Mouse (Mus musculus) lung, postnatal 0 days (tissue): Measurements from ENCODE around the gene Psmc5. TPM values are rescaled to one million over a fixed set of nuclear protein-coding genes. Genes with fewer than 3 reads are reported as not detected.

ENCODE experiments used
- ATAC-seq: fragments of 200-750 bp; cut with Nextera tagmentation; 2 replicates; pipeline ENCODE4 v1.8.0; 2017; ENCODE audit warnings: moderate library complexity
- DNase-seq: peaks from one replicate; pipeline ENCODE4 v3.0.0-alpha.2; 2016; ENCODE audit warnings: low spot score
- H3K27ac ChIP-seq: fragments of 300-500 bp; sonication (generic); 2 replicates; pipeline ENCODE4 v1.5.1; 2014; ENCODE audit warnings: antibody characterized with exemption, mild to moderate bottlenecking, low read length, mixed read lengths
- H3K27me3 ChIP-seq: fragments of 300-500 bp; sonication (generic); replicated peaks from 2 replicates; pipeline ENCODE4 v1.6.1; 2014; ENCODE audit warnings: low read length, mixed read lengths; ENCODE audit not compliant: insufficient read depth
- H3K36me3 ChIP-seq: fragments of 300-500 bp; sonication (generic); 2 replicates; pipeline ENCODE4 v1.6.1; 2014; ENCODE audit warnings: low read length, mixed read lengths; ENCODE audit not compliant: insufficient read depth
- H3K4me1 ChIP-seq: fragments of 300-500 bp; sonication (generic); 2 replicates; pipeline ENCODE4 v1.6.1; 2014; ENCODE audit warnings: antibody characterized with exemption, low read depth, low read length, mixed read lengths; ENCODE audit not compliant: insufficient read depth
- H3K4me2 ChIP-seq: fragments of 300-500 bp; sonication (generic); replicated peaks from 2 replicates; pipeline ENCODE4 v1.6.1; 2014; ENCODE audit warnings: low read depth, mild to moderate bottlenecking, low read length, moderate library complexity, mixed read lengths
- H3K4me3 ChIP-seq: fragments of 300-500 bp; sonication (generic); 2 replicates; pipeline ENCODE4 v1.5.1; 2014; ENCODE audit warnings: low read depth, low read length
- H3K9ac ChIP-seq: fragments of 300-500 bp; sonication (generic); replicated peaks from 2 replicates; pipeline ENCODE4 v1.6.1; 2014; ENCODE audit warnings: low read depth, mild to moderate bottlenecking
- H3K9me3 ChIP-seq: fragments of 300-500 bp; sonication (generic); 2 replicates; pipeline ENCODE4 v1.6.1; 2016; ENCODE audit warnings: low read length, mixed read lengths
- CTCF ChIP-seq: IDR thresholded peaks from 2 replicates; pipeline ENCODE4 v1.5.1; 2016; ENCODE audit warnings: antibody characterized with exemption, mild to moderate bottlenecking
- EP300 ChIP-seq: IDR thresholded peaks from 2 replicates; pipeline ENCODE4 v1.6.1; 2016; ENCODE audit warnings: antibody characterized with exemption, mild to moderate bottlenecking, control low read depth
- WGBS: fragments of 180-500 bp; shearing (Covaris S2); extraction: QIAGEN DNeasy Blood & Tissue Kit; methylation state at CpG from one replicate; pipeline ENCODE4 v1.1.7; 2014; 5-methylcytosine and 5-hydroxymethylcytosine counted together
- polyA plus RNA-seq: library from polyadenylated mRNA; unstranded; fragments of >200 nt; fragmentation: Nextera tagmentation; extraction: Ambion mirVana; gene quantifications from 2 replicates; pipeline ENCODE4 v1.2.1, GENCODE M21; 2015

Psmc5 gene
- polyA plus RNA-seq, 1 experiment from 2014 or later = 153 TPM

GRCm38 (mm10) chr11:106306758-106307157, 50.8 kb downstream of the Psmc5 start:
- DNase-seq (no peak), ATAC-seq (no peak)
- H3K4me3 ChIP-seq = no peak overlapping the region
- H3K27ac ChIP-seq = no peak overlapping the region
- TF ChIP-seq EP300 (no peak), CTCF (no peak)
- WGBS = 84% methylated on average over 9 of the region's 9 CpGs
- no peaks in the 10 kb centered on the region for H3K36me3 ChIP-seq
- H3K9me3 ChIP-seq = no peaks in the 10 kb centered on the region
- H3K27me3 ChIP-seq = no peaks in the 10 kb centered on the region
- H3K9ac ChIP-seq = no peak overlapping the region
- H3K4me2 ChIP-seq = no peak overlapping the region
- no peaks in the 10 kb centered on the region for H3K4me1 ChIP-seq

- H3K9ac ChIP-seq = no peak overlapping the region
- ATAC-seq (no peak), DNase-seq (peak; percentile 16)
- TF ChIP-seq CTCF (no peak), EP300 (no peak)
- 36% methylated on average over 5 of the region's 5 CpGs for WGBS
- no peak overlapping the region for H3K4me3 ChIP-seq
- H3K9me3 ChIP-seq = no peaks in the 10 kb centered on the region
- H3K27ac ChIP-seq = no peak overlapping the region
- H3K4me2 ChIP-seq = no peak overlapping the region
- no peaks in the 10 kb centered on the region for H3K4me1 ChIP-seq
- H3K27me3 ChIP-seq = no peaks in the 10 kb centered on the region
- no peaks in the 10 kb centered on the region for H3K36me3 ChIP-seq
These were observed 51.5 kb downstream of the Psmc5 start for GRCm38 (mm10) chr11:106307432-106307831.

- H3K9me3 ChIP-seq = no peaks in the 10 kb centered on the region
- TF ChIP-seq CTCF (no peak), EP300 (no peak)
- H3K4me3 ChIP-seq = no peak overlapping the region
- DNase-seq (no peak), ATAC-seq (no peak)
- no peak overlapping the region for H3K4me2 ChIP-seq
- H3K9ac ChIP-seq = no peak overlapping the region
- WGBS = 81% methylated on average over 11 of the region's 11 CpGs
- no peak overlapping the region for H3K27ac ChIP-seq
- no peaks in the 10 kb centered on the region for H3K27me3 ChIP-seq
- peaks cover 1% of the 10 kb centered on the region; the same call in 1 of the 2 replicates for H3K4me1 ChIP-seq
- no peaks in the 10 kb centered on the region for H3K36me3 ChIP-seq
These were observed 52.2 kb downstream of the Psmc5 start for GRCm38 (mm10) chr11:106308162-106308561.

- DNase-seq (no peak), ATAC-seq (no peak)
- Histone ChIP-seq H3K27me3 (no peaks in the 10 kb centered on the region), H3K9me3 (no peaks in the 10 kb centered on the region), H3K4me1 (peaks cover 6% of the 10 kb centered on the region; the same call in 1 of the 2 replicates), H3K4me2 (no peak overlapping the region), H3K27ac (no peak overlapping the region), H3K9ac (no peak overlapping the region), H3K36me3 (no peaks in the 10 kb centered on the region), H3K4me3 (no peak overlapping the region)
- no peak for TF ChIP-seq CTCF
- no peak for TF ChIP-seq EP300
- WGBS = 71% methylated on average over 4 of the region's 5 CpGs
These were observed 54.2 kb downstream of the Psmc5 start for GRCm38 (mm10) chr11:106310123-106310522.

Other genes starting within 250 kb of the Psmc5 start
- gene Kcnh6, start 248.0 kb upstream of the Psmc5 start, polyA plus RNA-seq = 0.14 and 0.32 TPM in 2 replicates
- gene Dcaf7, start 219.3 kb upstream of the Psmc5 start, polyA plus RNA-seq = 26.6 and 28.9 TPM in 2 replicates
- gene Taco1, start 190.1 kb upstream of the Psmc5 start, polyA plus RNA-seq = 5.1 and 5.7 TPM in 2 replicates
- gene Map3k3, start 171.5 kb upstream of the Psmc5 start, polyA plus RNA-seq = 25.3 and 26.0 TPM in 2 replicates
- gene Gm10840, start 95.3 kb upstream of the Psmc5 start, polyA plus RNA-seq = not detected in 2 replicates
- 225 and 226 TPM in 2 replicates for gene Limd2, start 95.3 kb upstream of the Psmc5 start, polyA plus RNA-seq
- 14.9 and 15.4 TPM in 2 replicates for gene Strada, start 54.0 kb upstream of the Psmc5 start, polyA plus RNA-seq
- gene Ccdc47, start 39.8 kb upstream of the Psmc5 start, polyA plus RNA-seq = 67.7 and 71.1 TPM in 2 replicates
- 35.3 and 38.4 TPM in 2 replicates for gene Ddx42, start 39.2 kb upstream of the Psmc5 start, polyA plus RNA-seq
- gene Ftsj3, start 75 bp upstream of the Psmc5 start, polyA plus RNA-seq = 18.7 and 19.0 TPM in 2 replicates
- 46.9 and 55.5 TPM in 2 replicates for gene Smarcd2, start 16.8 kb downstream of the Psmc5 start, polyA plus RNA-seq
- 0.06 and 0.07 TPM in 2 replicates for gene Tcam1, start 20.5 kb downstream of the Psmc5 start, polyA plus RNA-seq
- not detected in 2 replicates for gene Gh, start 45.7 kb downstream of the Psmc5 start, polyA plus RNA-seq
- 10.8 and 11.8 TPM in 2 replicates for gene Cd79b, start 58.6 kb downstream of the Psmc5 start, polyA plus RNA-seq
- 0.04 TPM in 1 of 2 replicates, not detected in the other for gene Scn4a, start 97.1 kb downstream of the Psmc5 start, polyA plus RNA-seq
- 8.9 and 10.2 TPM in 2 replicates for gene Prr29, start 109.3 kb downstream of the Psmc5 start, polyA plus RNA-seq
- gene Icam2, start 131.9 kb downstream of the Psmc5 start, polyA plus RNA-seq = 284 and 329 TPM in 2 replicates
- gene Ern1, start 231.7 kb downstream of the Psmc5 start, polyA plus RNA-seq = 5.4 and 6.3 TPM in 2 replicates